Mouse (Mus musculus) small intestine, adult 2 months (tissue): ENCODE results near the gene Catsper2.

Experiments
- CTCF ChIP-seq: fragments of 200-500 bp; IDR thresholded peaks from 2 replicates; pipeline ENCODE4 v1.5.1; 2012; ENCODE audit warnings: low read depth, mild to moderate bottlenecking, control low read depth, inconsistent platforms, low read length, moderate library complexity, mixed read lengths; ENCODE audit not compliant: insufficient replicate concordance, insufficient read length; ENCODE audit errors: extremely low read depth
- POLR2A ChIP-seq: fragments of 200-500 bp; IDR thresholded peaks from 2 replicates; pipeline ENCODE4 v1.6.1; 2012; ENCODE audit warnings: low read depth, mild to moderate bottlenecking, control low read depth, inconsistent platforms, low read length, moderate library complexity

DNA sequence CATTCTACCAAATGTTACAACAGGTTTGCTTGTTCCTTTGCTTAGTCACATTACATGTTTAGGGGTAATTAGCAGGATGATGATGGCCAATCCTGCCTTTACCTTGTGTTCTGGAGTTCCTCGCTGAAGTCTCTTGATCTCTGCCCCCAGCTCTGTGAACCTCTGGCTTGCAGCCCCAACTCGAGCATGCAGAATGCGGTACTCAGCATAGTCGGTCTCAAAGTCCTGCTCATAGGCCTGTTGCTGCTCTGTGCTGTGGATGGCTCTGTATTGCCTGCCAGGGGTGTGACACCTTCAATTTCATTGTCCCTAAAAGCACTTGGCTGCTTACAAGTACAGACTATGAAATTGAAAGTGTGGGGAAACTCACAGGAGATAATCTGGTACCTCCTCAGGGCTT, 26.2 kb upstream of the Catsper2 start:
- no peak for TF ChIP-seq POLR2A
- no peak for TF ChIP-seq CTCF
